In the genomic region with DNA sequence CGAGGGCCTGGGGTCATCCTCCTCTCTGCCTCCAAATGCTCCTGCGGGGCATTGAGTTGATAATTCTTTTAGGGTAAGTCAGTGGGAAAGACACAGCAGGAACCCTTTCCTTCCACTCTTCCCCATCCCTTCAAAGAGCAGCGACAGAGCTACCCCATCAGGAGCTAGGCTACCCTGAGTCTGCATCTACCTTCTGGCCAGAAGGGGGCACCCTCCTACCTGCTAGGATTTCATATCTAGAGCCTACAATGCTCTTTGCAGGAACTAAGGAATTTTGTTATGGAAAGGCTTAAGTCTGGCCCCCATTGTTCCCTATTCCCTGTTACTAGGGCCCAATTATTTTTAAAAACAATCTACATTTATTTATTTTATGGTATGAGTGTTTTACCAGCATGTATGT, we compare ENCODE assay signal across 8 mouse cellular contexts. TPM values are rescaled to one million over a fixed set of nuclear protein-coding genes. Genes with fewer than 3 reads are reported as not detected.
DNase-seq lines count a peak whose midpoint lies in the region; ATAC-seq and TF ChIP-seq lines count a peak whose summit lies in the region.

No protein-coding gene starts in this region.

- H3K36me3 ChIP-seq in lung, embryonic 14.5 days (ENCODE audit: insufficient read depth): peaks cover 72% of the 10 kb centered on the region

- no peak for ATAC-seq in lung, embryonic 14.5 days (ENCODE audit: insufficient read depth)

- 0 out of 2 replicates have a peak, but pooled peaks cover 7% of the 10 kb centered on the region for H3K4me1 ChIP-seq in lung, embryonic 14.5 days (ENCODE audit: insufficient read depth)

- H3K27me3 ChIP-seq in lung, embryonic 14.5 days (ENCODE audit: insufficient read depth, low read length): no peaks in the 10 kb centered on the region

- no peaks in the 10 kb centered on the region for H3K9me3 ChIP-seq in lung, embryonic 14.5 days (ENCODE audit: low read depth, low read length)

- H3K4me2 ChIP-seq in lung, embryonic 14.5 days: no peak overlapping the region

- no peak overlapping the region for H3K27ac ChIP-seq in lung, embryonic 14.5 days (ENCODE audit: low read depth)

- H3K4me3 ChIP-seq in lung, embryonic 14.5 days (ENCODE audit: low read depth, low read length): no peak overlapping the region

- H3K9ac ChIP-seq in lung, embryonic 14.5 days: no peak overlapping the region

- WGBS in lung, embryonic 14.5 days: 19% methylated on average over 3 of the region's 3 CpGs

- TF ChIP-seq CTCF in lung, embryonic 14.5 days (IDR thresholded peaks at IDR 0.05; ENCODE audit: low read depth): peak; percentile 82

- DNase-seq in embryo, embryonic 10 days (ENCODE audit: low spot score): peak; percentile 74
- DNase-seq in embryo, embryonic 9.5 days (ENCODE audit: extremely low spot score): no peak
- peak; percentile 63 for DNase-seq in ovary, postnatal 36 days (ENCODE audit: low spot score)
- no peak for DNase-seq in ovary, adult 18-20 months (ENCODE audit: low spot score)
- DNase-seq in cerebellum, postnatal 36 days: peak; percentile 82 to 87
- peak; percentile 88 for DNase-seq in kidney, adult 9 months
- peak; percentile 90 for DNase-seq in lung, embryonic 14.5 days
- DNase-seq in thymus, postnatal 0 days (ENCODE audit: low spot score): peak; percentile 59

RNA-seq across cellular contexts. Expression of gene Kcnk7, which starts 7.1 kb away (rescaled TPM):
- 0.32 and 0.47 TPM in 2 replicates for polyA plus RNA-seq in lung, embryonic 14.5 days (2014; fragmentation: Nextera tagmentation; extraction: Ambion mirVana)
- 0.32 and 0.74 TPM in 2 replicates for polyA plus RNA-seq in thymus, postnatal 0 days (2015; fragmentation: Nextera tagmentation; extraction: Ambion mirVana)

RNA-seq across cellular contexts. Expression of gene Ehbp1l1, which starts 14.9 kb away (rescaled TPM):
- 15.5 and 17.4 TPM in 2 replicates for polyA plus RNA-seq in lung, embryonic 14.5 days (2014; fragmentation: Nextera tagmentation; extraction: Ambion mirVana)
- polyA plus RNA-seq in thymus, postnatal 0 days (2015; fragmentation: Nextera tagmentation; extraction: Ambion mirVana): 17.6 TPM in 2 replicates

RNA-seq across cellular contexts. Expression of gene Fam89b, which starts 18.2 kb away (rescaled TPM):
- 108 and 116 TPM in 2 replicates for polyA plus RNA-seq in lung, embryonic 14.5 days (2014; fragmentation: Nextera tagmentation; extraction: Ambion mirVana)
- polyA plus RNA-seq in thymus, postnatal 0 days (2015; fragmentation: Nextera tagmentation; extraction: Ambion mirVana): 91.8 and 92.5 TPM in 2 replicates

RNA-seq across cellular contexts. Expression of gene Pcnx3, which starts 22.5 kb away (rescaled TPM):
- 28.4 and 35.2 TPM in 2 replicates for polyA plus RNA-seq in lung, embryonic 14.5 days (2014; fragmentation: Nextera tagmentation; extraction: Ambion mirVana)
- 13.7 and 19.4 TPM in 2 replicates for polyA plus RNA-seq in thymus, postnatal 0 days (2015; fragmentation: Nextera tagmentation; extraction: Ambion mirVana)

RNA-seq across cellular contexts. Expression of gene Map3k11, which starts 22.7 kb away (rescaled TPM):
- 36.6 TPM in 2 replicates for polyA plus RNA-seq in lung, embryonic 14.5 days (2014; fragmentation: Nextera tagmentation; extraction: Ambion mirVana)
- 25.7 and 29.2 TPM in 2 replicates for polyA plus RNA-seq in thymus, postnatal 0 days (2015; fragmentation: Nextera tagmentation; extraction: Ambion mirVana)

Comparison
In these comparisons a context has a peak if more than half of its experiments do, and no peak if none do; other contexts are left out.
1. DNase-seq: peak in embryo, embryonic 10 days (single experiment), ovary, postnatal 36 days (single experiment), cerebellum, postnatal 36 days (2 of 2), kidney, adult 9 months (single experiment), lung, embryonic 14.5 days (single experiment) and thymus, postnatal 0 days (single experiment); none in embryo, embryonic 9.5 days (single experiment) and ovary, adult 18-20 months (single experiment).